Mouse (Mus musculus) embryonic fibroblast, embryonic 13.5 days (primary cell): ENCODE results near the gene 9830107B12Rik. TPM values are rescaled to one million over a fixed set of nuclear protein-coding genes. Genes with fewer than 3 reads are reported as not detected.

Experiments used
- H3K27ac ChIP-seq: 2 replicates; pipeline ENCODE4 v1.5.1; 2012; ENCODE audit warnings: low read length, control low read depth, inconsistent platforms; ENCODE audit not compliant: insufficient read depth
- H3K4me1 ChIP-seq: 2 replicates; pipeline ENCODE4 v1.6.1; 2011; ENCODE audit warnings: low read length; ENCODE audit not compliant: control insufficient read depth, insufficient read depth
- H3K4me3 ChIP-seq: 2 replicates; pipeline ENCODE4 v1.5.1; 2011; ENCODE audit warnings: mild to moderate bottlenecking, control low read depth, low read length; ENCODE audit not compliant: insufficient read depth
- CTCF ChIP-seq: IDR thresholded peaks from 2 replicates; pipeline ENCODE4 v1.5.1; 2011; ENCODE audit warnings: mild to moderate bottlenecking, control low read depth, low read length, moderate library complexity, borderline replicate concordance; ENCODE audit not compliant: insufficient read depth
- POLR2A ChIP-seq: IDR thresholded peaks from 2 replicates; pipeline ENCODE4 v1.6.1; 2011; ENCODE audit warnings: low read depth, mild to moderate bottlenecking, control low read depth, low read length, moderate library complexity
- polyA plus RNA-seq: library from polyadenylated mRNA; stranded (reverse); fragments of >200 nt; gene quantifications from 2 replicates; pipeline ENCODE4 v1.2.4, GENCODE M21; 2011; ENCODE audit warnings: low read depth; ENCODE audit not compliant: missing spikeins, insufficient read length

9830107B12Rik gene
- polyA plus RNA-seq, 1 experiment: not detected

- H3K4me3 ChIP-seq: no peak overlapping the region
- no peaks in the 10 kb centered on the region; the same call in 1 of the 2 replicates for H3K4me1 ChIP-seq
These were observed 50.3 kb downstream of the 9830107B12Rik start for GRCm38 (mm10) chr17:48095718-48096121.

DNA sequence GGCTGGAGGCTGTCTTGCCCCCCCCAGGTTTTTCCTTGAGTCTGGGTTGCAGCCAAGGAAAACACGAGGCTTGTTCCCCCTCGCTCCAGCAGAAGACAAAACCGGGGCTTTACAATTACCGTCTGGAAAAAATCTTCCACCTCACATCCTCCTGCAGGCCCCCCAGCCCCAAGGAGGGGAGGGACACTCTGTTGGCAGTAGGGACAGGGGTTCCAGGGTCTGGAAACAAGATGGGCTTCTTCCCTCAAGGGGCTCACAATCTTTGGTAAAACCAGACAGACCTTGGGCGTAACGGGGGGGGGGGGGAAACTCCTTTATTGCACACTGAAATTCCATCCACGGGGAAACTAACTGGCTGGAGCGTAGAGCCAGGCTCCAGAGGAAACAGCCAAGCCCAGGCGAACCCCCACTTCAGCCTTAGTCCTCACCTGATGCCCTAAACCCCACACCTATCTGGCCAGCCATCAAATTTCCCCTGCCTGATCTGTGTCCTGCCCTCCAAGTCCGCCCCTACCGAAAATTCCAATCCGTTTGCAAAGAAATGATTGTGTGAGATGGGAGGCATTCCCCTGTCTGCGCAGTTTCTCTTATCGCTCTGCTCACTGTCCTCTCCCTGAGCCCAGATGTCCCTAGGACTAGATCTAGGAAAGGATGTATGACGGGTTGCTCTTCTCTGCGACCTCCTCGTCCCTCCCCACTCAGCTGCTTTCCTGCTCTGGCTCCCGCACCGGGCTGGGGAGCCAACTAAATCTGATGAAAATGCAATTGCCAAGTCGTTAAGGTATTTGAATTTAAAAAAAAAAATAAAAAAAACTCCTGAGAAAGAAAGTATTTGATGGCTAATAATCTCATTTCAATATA is 51.0 kb downstream of the 9830107B12Rik start:
- TF ChIP-seq CTCF (no peak), POLR2A (no peak)
- Histone ChIP-seq H3K4me1 (no peaks in the 10 kb centered on the region; the same call in 1 of the 2 replicates), H3K27ac (no peak overlapping the region), H3K4me3 (no peak overlapping the region)

More at GRCm38 (mm10) chr17:48095718-48096121, 50.3 kb downstream of the 9830107B12Rik start:
- TF ChIP-seq CTCF: no peak
- no peak for TF ChIP-seq POLR2A
- no peak overlapping the region for H3K27ac ChIP-seq

GRCm38 (mm10) chr17:48093286-48093817 is 52.7 kb downstream of the 9830107B12Rik start:
- TF ChIP-seq CTCF (no peak), POLR2A (no peak)
- Histone ChIP-seq H3K4me1 (no peaks in the 10 kb centered on the region), H3K4me3 (no peak overlapping the region), H3K27ac (no peak overlapping the region)

GRCm38 (mm10) chr17:48090305-48090704 is 55.8 kb downstream of the 9830107B12Rik start:
- H3K4me1 ChIP-seq: no peaks in the 10 kb centered on the region
- TF ChIP-seq CTCF (no peak), POLR2A (no peak)
- no peak overlapping the region for H3K27ac ChIP-seq
- H3K4me3 ChIP-seq: no peak overlapping the region

GRCm38 (mm10) chr17:48089446-48089845 is 56.6 kb downstream of the 9830107B12Rik start:
- no peaks in the 10 kb centered on the region for H3K4me1 ChIP-seq

GRCm38 (mm10) chr17:48089019-48089418 is 57.0 kb downstream of the 9830107B12Rik start, which contains the start of gene 1700067P10Rik:
Gene 1700067P10Rik (plus strand): TSS chr17:48089319.
- Histone ChIP-seq H3K27ac (no peak within 1 kb of the TSS), H3K4me3 (no peak within 1 kb of the TSS), H3K4me1 (no peaks in the 10 kb centered on the region)
- TF ChIP-seq CTCF (no peak), POLR2A (no peak)

More at GRCm38 (mm10) chr17:48089446-48089845, 56.6 kb downstream of the 9830107B12Rik start:
- Histone ChIP-seq H3K27ac (no peak overlapping the region), H3K4me3 (no peak overlapping the region)
- no peak for TF ChIP-seq POLR2A
- TF ChIP-seq CTCF: no peak

GRCm38 (mm10) chr17:48080626-48081025 is 65.4 kb downstream of the 9830107B12Rik start:
- H3K27ac ChIP-seq: no peak overlapping the region
- no peak overlapping the region for H3K4me3 ChIP-seq
- H3K4me1 ChIP-seq: no peaks in the 10 kb centered on the region
- TF ChIP-seq POLR2A (no peak), CTCF (no peak)

Other genes starting within 250 kb of the 9830107B12Rik start
- 27.2 and 29.5 TPM in 2 replicates for gene Foxp4, start 221.6 kb downstream of the 9830107B12Rik start, polyA plus RNA-seq
- not detected in 2 replicates for gene 1700122O11Rik, start 108.0 kb downstream of the 9830107B12Rik start, polyA plus RNA-seq
- gene 1700067P10Rik, start 56.9 kb downstream of the 9830107B12Rik start, polyA plus RNA-seq: not detected in 2 replicates
- gene A530064D06Rik, start 21.0 kb upstream of the 9830107B12Rik start, polyA plus RNA-seq: not detected in 2 replicates
- 0.33 TPM in 1 of 2 replicates, not detected in the other for gene Trem1, start 86.5 kb upstream of the 9830107B12Rik start, polyA plus RNA-seq
- gene Trem3, start 101.5 kb upstream of the 9830107B12Rik start, polyA plus RNA-seq: not detected in 2 replicates
- not detected in 2 replicates for gene Treml4, start 118.0 kb upstream of the 9830107B12Rik start, polyA plus RNA-seq
- not detected in 2 replicates for gene Treml2, start 153.2 kb upstream of the 9830107B12Rik start, polyA plus RNA-seq
- 0.19 TPM in 1 of 2 replicates, not detected in the other for gene B430306N03Rik, start 169.9 kb upstream of the 9830107B12Rik start, polyA plus RNA-seq
- 0.32 and 2.2 TPM in 2 replicates for gene Trem2, start 200.1 kb upstream of the 9830107B12Rik start, polyA plus RNA-seq
- gene Treml1, start 213.6 kb upstream of the 9830107B12Rik start, polyA plus RNA-seq: not detected in 2 replicates